Mouse (Mus musculus) ovary, adult 2 months (tissue): ENCODE measurements around the gene Spag17. TPM values are rescaled to one million over a fixed set of nuclear protein-coding genes. Genes with fewer than 3 reads are reported as not detected.

ENCODE experiments used
- polyA plus RNA-seq: library from polyadenylated mRNA; depleted of rRNA; stranded (reverse); fragments of >200 nt; gene quantifications from 2 replicates; pipeline ENCODE4 v1.2.3, GENCODE M21; 2012; rRNA removed

The Spag17 gene
- polyA plus RNA-seq, result 0.26 and 0.38 TPM in 2 replicates

GRCm38 (mm10) chr3:99885187-99885811 is at the start of gene Spag17:
Spag17 (plus strand) TSS chr3:99885406.

GRCm38 (mm10) chr3:100162315-100163105 is 277.3 kb downstream of the Spag17 start, which contains the start of the genes Gdap2 and Wdr3:
Gdap2 (plus strand) TSS chr3:100162381.
Wdr3 (minus strand) TSS chr3:100162407.

